Mouse (Mus musculus) liver, postnatal 0 days (tissue): Measurements from ENCODE around the gene Mink1.

Experiments used
- CTCF ChIP-seq: sonication (generic); IDR thresholded peaks from 2 replicates; pipeline ENCODE4 v1.5.1; 2016; ENCODE audit warnings: antibody characterized with exemption, low read depth
- EP300 ChIP-seq: IDR thresholded peaks from 2 replicates; pipeline ENCODE4 v1.6.1; 2016; ENCODE audit warnings: antibody characterized with exemption, low read depth, mild to moderate bottlenecking

GRCm38 (mm10) chr11:70585457-70585856 is 22.8 kb downstream of the Mink1 start:
- TF ChIP-seq CTCF (no peak), EP300 (no peak)
